Mouse (Mus musculus): ENCODE results near the gene Acot8.

DNA sequence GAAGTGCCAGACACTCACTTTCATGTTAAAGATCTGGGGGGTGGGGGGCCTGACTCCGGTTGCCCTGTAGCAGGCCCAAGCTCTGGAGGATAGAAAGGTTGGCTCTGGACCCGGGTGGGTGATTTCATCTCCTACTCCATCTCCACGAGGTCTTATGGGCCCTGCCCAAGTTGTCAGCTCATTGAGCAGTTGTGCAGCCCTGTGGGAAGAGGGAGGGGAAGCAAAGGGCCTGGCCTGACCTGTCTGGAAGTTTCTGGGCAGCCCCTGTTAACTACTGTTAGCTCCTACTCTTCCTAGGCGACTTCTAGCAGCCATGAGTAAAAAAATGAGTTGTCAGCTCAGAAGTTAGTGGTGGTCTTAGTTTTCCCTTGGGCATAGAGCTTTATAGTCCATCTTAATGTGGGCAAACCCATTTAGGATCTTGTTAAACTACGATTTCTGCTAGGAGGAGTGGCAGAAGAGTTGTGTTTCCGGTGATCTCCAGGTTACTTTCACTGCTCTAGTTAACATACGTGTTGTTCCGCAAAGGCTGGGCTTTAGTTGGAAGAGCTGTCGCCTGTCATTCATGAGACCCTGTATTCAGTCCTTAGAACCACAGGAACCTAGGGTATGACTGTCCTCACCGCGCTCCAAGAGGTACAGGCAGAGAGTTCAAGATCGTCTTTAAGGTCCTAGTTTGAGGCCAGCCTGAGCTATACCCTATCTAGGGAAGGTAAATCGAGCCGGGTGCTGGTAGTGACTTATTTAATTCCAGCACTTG is 31.3 kb downstream of the Acot8 start:
- TF ChIP-seq CTCF (IDR thresholded peaks at IDR 0.05; ENCODE audit: borderline replicate concordance, insufficient read depth, low read depth, low read length) (no peak), POLR2A (IDR thresholded peaks at IDR 0.05; ENCODE audit: borderline replicate concordance, insufficient read depth, low read length) (no peak)

Data from cerebellum, adult 2 months (tissue).